Mouse (Mus musculus) MEL (cell line): ENCODE measurements around the gene 4430402I18Rik. TPM values are rescaled to one million over a fixed set of nuclear protein-coding genes. Genes with fewer than 3 reads are reported as not detected.

Experiments
- DNase-seq: peaks from one replicate; pipeline ENCODE4 v3.0.0; 2011; ENCODE audit warnings: low read depth, low spot score
- H3K27ac ChIP-seq: 2 replicates; pipeline ENCODE4 v1.5.1; 2012; ENCODE audit warnings: low read depth, mild to moderate bottlenecking, control low read depth, low read length, moderate library complexity; ENCODE audit not compliant: control insufficient read depth
- H3K27me3 ChIP-seq, 2 experiments: fragments of 150-350 bp in 1 of 2; sonication (generic) in 1 of 2; 2 replicates each; pipeline ENCODE4 v1.6.1; 2012; ENCODE audit warnings: low read length in 2 of 2, mild to moderate bottlenecking in 2 of 2, improper control_type of control experiment in 1 of 2, moderate library complexity in 1 of 2; ENCODE audit not compliant: insufficient read depth in 2 of 2, control insufficient read depth in 1 of 2
- H3K36me3 ChIP-seq, 2 experiments: 2 replicates each; pipeline ENCODE4 v1.6.1; 2012 to 2014; ENCODE audit warnings: low read length in 2 of 2, improper control_type of control experiment in 1 of 2, inconsistent platforms in 1 of 2, mild to moderate bottlenecking in 1 of 2; ENCODE audit not compliant: insufficient read depth in 2 of 2, control insufficient read depth in 1 of 2
- H3K4me1 ChIP-seq, 2 experiments: fragments of 150-350 bp in 1 of 2; sonication (generic) in 1 of 2; 2 replicates each; pipeline ENCODE4 v1.6.1; 2012; ENCODE audit warnings: low read length in 2 of 2, improper control_type of control experiment in 1 of 2, mild to moderate bottlenecking in 1 of 2; ENCODE audit not compliant: insufficient read depth in 2 of 2, control insufficient read depth in 1 of 2
- H3K4me3 ChIP-seq, 2 experiments: fragments of 150-350 bp in 1 of 2; sonication (generic) in 1 of 2; 2 replicates each; pipeline ENCODE4 v1.5.1; 2012; ENCODE audit warnings: low read depth in 2 of 2, low read length in 2 of 2, mild to moderate bottlenecking in 2 of 2, moderate library complexity in 2 of 2, control low read depth in 1 of 2, improper control_type of control experiment in 1 of 2; ENCODE audit not compliant: control insufficient read depth in 1 of 2, insufficient read depth in 1 of 2
- H3K79me2 ChIP-seq: 2 replicates; pipeline ENCODE4 v1.6.1; 2012; ENCODE audit warnings: mild to moderate bottlenecking, low read length, moderate library complexity; ENCODE audit not compliant: control insufficient read depth, poor library complexity, insufficient read depth
- H3K9ac ChIP-seq: 2 replicates; pipeline ENCODE4 v1.6.1; 2012; ENCODE audit warnings: low read depth, mild to moderate bottlenecking, control low read depth, low read length, moderate library complexity; ENCODE audit not compliant: control insufficient read depth, poor library complexity, severe bottlenecking
- H3K9me3 ChIP-seq: fragments of 150-350 bp; sonication (generic); replicated peaks from 2 replicates; pipeline ENCODE4 v1.6.1; 2012; ENCODE audit warnings: mild to moderate bottlenecking, low read length, improper control_type of control experiment, moderate library complexity; ENCODE audit not compliant: insufficient read depth
- BHLHE40 ChIP-seq: IDR thresholded peaks from 2 replicates; pipeline ENCODE4 v1.6.1; 2012; ENCODE audit warnings: low read depth, mild to moderate bottlenecking, inconsistent platforms, low read length, improper control_type of control experiment, borderline replicate concordance
- CHD1 ChIP-seq: IDR thresholded peaks from 2 replicates; pipeline ENCODE4 v1.6.1; 2012; ENCODE audit warnings: low read depth, mild to moderate bottlenecking, inconsistent platforms, low read length, improper control_type of control experiment
- CTCF ChIP-seq, 3 experiments: IDR thresholded peaks in 2 of 3; conservative IDR thresholded peaks in 1 of 3; 2 replicates each; pipeline ENCODE4 v1.5.1; 2011 to 2012; ENCODE audit warnings: low read length in 3 of 3, low read depth in 2 of 3, mild to moderate bottlenecking in 2 of 3, improper control_type of control experiment in 1 of 3, inconsistent platforms in 1 of 3, mixed read lengths in 1 of 3, moderate library complexity in 1 of 3; ENCODE audit not compliant: control insufficient read depth in 1 of 3, insufficient read depth in 1 of 3, poor library complexity in 1 of 3, severe bottlenecking in 1 of 3
- E2F4 ChIP-seq: IDR thresholded peaks from 2 replicates; pipeline ENCODE4 v1.6.1; 2011; ENCODE audit warnings: low read depth, low read length, improper control_type of control experiment, borderline replicate concordance
- EP300 ChIP-seq, 2 experiments: IDR thresholded peaks; 2 replicates each; pipeline ENCODE4 v1.6.1; 2011; ENCODE audit warnings: improper control_type of control experiment in 2 of 2, low read length in 2 of 2, low read depth in 1 of 2, mild to moderate bottlenecking in 1 of 2
- ETS1 ChIP-seq: IDR thresholded peaks from 2 replicates; pipeline ENCODE4 v1.6.1; 2012; ENCODE audit warnings: low read depth, mild to moderate bottlenecking, inconsistent platforms, low read length, improper control_type of control experiment, moderate library complexity
- KAT2A ChIP-seq: conservative IDR thresholded peaks from 2 replicates; pipeline ENCODE4 v1.6.1; 2012; ENCODE audit warnings: low read depth, low read length, improper control_type of control experiment, inconsistent platforms
- MAFK ChIP-seq: IDR thresholded peaks from 2 replicates; pipeline ENCODE4 v1.6.1; 2011; ENCODE audit warnings: low read depth, mild to moderate bottlenecking, low read length, improper control_type of control experiment, borderline replicate concordance
- MAX ChIP-seq: IDR thresholded peaks from 2 replicates; pipeline ENCODE4 v1.6.1; 2011; ENCODE audit warnings: low read length, improper control_type of control experiment
- MAZ ChIP-seq: IDR thresholded peaks from 2 replicates; pipeline ENCODE4 v1.6.1; 2012; ENCODE audit warnings: low read depth, mild to moderate bottlenecking, inconsistent platforms, low read length, improper control_type of control experiment
- MEF2A ChIP-seq: IDR thresholded peaks from 2 replicates; pipeline ENCODE4 v1.6.1; 2014; ENCODE audit warnings: low read depth, mild to moderate bottlenecking, inconsistent platforms, low read length, improper control_type of control experiment; ENCODE audit not compliant: poor library complexity, insufficient replicate concordance, severe bottlenecking; ENCODE audit errors: extremely low read depth
- MXI1 ChIP-seq: IDR thresholded peaks from 2 replicates; pipeline ENCODE4 v1.6.1; 2011; ENCODE audit warnings: mild to moderate bottlenecking, low read depth, low read length, improper control_type of control experiment
- MYC ChIP-seq: IDR thresholded peaks from 2 replicates; pipeline ENCODE4 v1.6.1; 2011; ENCODE audit warnings: low read depth, mild to moderate bottlenecking, low read length, improper control_type of control experiment, moderate library complexity
- NELFE ChIP-seq: IDR thresholded peaks from 2 replicates; pipeline ENCODE4 v1.6.1; 2011; ENCODE audit warnings: low read depth, low read length, improper control_type of control experiment
- POLR2AphosphoS2 ChIP-seq: IDR thresholded peaks from 2 replicates; pipeline ENCODE4 v1.6.1; 2011; ENCODE audit warnings: low read length, improper control_type of control experiment
- SMC3 ChIP-seq: IDR thresholded peaks from 2 replicates; pipeline ENCODE4 v1.6.1; 2011; ENCODE audit warnings: low read depth, low read length, improper control_type of control experiment
- TAL1 ChIP-seq: IDR thresholded peaks from 2 replicates; pipeline ENCODE4 v1.6.1; 2012; ENCODE audit warnings: mild to moderate bottlenecking, inconsistent platforms, low read length, moderate library complexity, mixed read lengths
- TBP ChIP-seq: IDR thresholded peaks from 2 replicates; pipeline ENCODE4 v1.8.0; 2011; ENCODE audit warnings: low read depth, low read length, improper control_type of control experiment
- TCF12 ChIP-seq: IDR thresholded peaks from 2 replicates; pipeline ENCODE4 v1.6.1; 2014; ENCODE audit warnings: low read depth, mild to moderate bottlenecking, inconsistent platforms, low read length, improper control_type of control experiment, moderate library complexity
- UBTF ChIP-seq: IDR thresholded peaks from 2 replicates; pipeline ENCODE4 v1.6.1; 2012; ENCODE audit warnings: low read depth, mild to moderate bottlenecking, inconsistent platforms, low read length, improper control_type of control experiment, moderate library complexity, borderline replicate concordance; ENCODE audit not compliant: insufficient read depth
- ZC3H11A ChIP-seq: IDR thresholded peaks from 2 replicates; pipeline ENCODE4 v1.6.1; 2012; ENCODE audit warnings: low read depth, mild to moderate bottlenecking, inconsistent platforms, low read length, improper control_type of control experiment
- ZMIZ1 ChIP-seq: IDR thresholded peaks from 2 replicates; pipeline ENCODE4 v1.6.1; 2012; ENCODE audit warnings: low read depth, mild to moderate bottlenecking, inconsistent platforms, low read length, improper control_type of control experiment, moderate library complexity
- polyA plus RNA-seq, 2 experiments: library from polyadenylated mRNA; stranded (reverse) in 1 of 2; unstranded in 1 of 2; fragments of >175 nt in 1 of 2; fragments of >200 nt in 1 of 2; gene quantifications; 2 replicates each; pipeline versions ENCODE4 v1.2.1 to v1.2.4; 2012; ENCODE audit warnings: low replicate concordance in 2 of 2, low read depth in 1 of 2; ENCODE audit not compliant: insufficient read length in 2 of 2, insufficient read depth in 1 of 2, missing spikeins in 1 of 2
- total RNA-seq: library from RNA; depleted of rRNA; stranded (reverse); fragments of 300-350 nt; gene quantifications from 2 replicates; pipeline ENCODE4 v1.2.3, GENCODE M21; 2012

The 4430402I18Rik gene
- total and polyA plus RNA-seq, 3 experiments, result not detected

DNA sequence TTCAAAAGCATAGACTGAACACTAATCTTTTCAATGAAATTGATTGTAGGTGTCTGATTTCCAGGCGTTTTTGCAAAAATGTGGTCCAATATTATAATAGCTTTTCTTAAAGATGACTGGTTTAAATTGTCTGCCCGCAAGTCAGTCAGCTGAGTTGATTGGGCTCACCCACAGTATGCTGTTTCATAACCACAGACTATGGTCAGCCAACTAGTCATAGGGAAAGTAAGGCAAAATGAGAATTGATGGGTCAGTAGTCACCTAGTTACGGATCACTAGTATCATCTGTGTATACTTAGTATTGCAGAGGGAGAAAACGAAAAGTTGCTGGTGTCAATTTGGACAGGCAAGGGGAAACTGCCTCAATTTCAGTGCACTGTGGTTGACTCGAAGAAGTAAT lies 23.8 kb upstream of the 4430402I18Rik start:
- Histone ChIP-seq H3K36me3 (peaks cover 5 to 13% of the 10 kb centered on the region in 2 experiments), H3K9ac (peak overlapping the region; percentile 85), H3K27me3 (no peaks in the 10 kb centered on the region), H3K4me1 (peaks cover 4 to 17% of the 10 kb centered on the region in 2 experiments), H3K27ac (no peak overlapping the region), H3K9me3 (no peaks in the 10 kb centered on the region), H3K79me2 (peaks cover 25% of the 10 kb centered on the region), H3K4me3 (peak overlapping the region; percentile 69 to 96)
- TF ChIP-seq TCF12, result no peak
- TF ChIP-seq MAX, result no peak
- TF ChIP-seq ZMIZ1, result no peak
- TF ChIP-seq MEF2A, result no peak
- no peak for TF ChIP-seq UBTF
- TF ChIP-seq ZC3H11A, result no peak
- no peak for TF ChIP-seq KAT2A
- no peak for TF ChIP-seq MXI1
- TF ChIP-seq TBP, result no peak
- no peak for TF ChIP-seq ETS1
- TF ChIP-seq POLR2AphosphoS2, result no peak
- no peak for TF ChIP-seq TAL1
- TF ChIP-seq EP300 (IDR thresholded peaks at IDR 0.05; ENCODE audit: low read depth in 1 of 2, low read length in 2 of 2), result no peak
- no peak for TF ChIP-seq MAZ
- no peak for TF ChIP-seq SMC3
- no peak for TF ChIP-seq CTCF (IDR thresholded peaks at IDR 0.05 in 2 of 3, conservative IDR thresholded peaks at IDR 0.05 in 1 of 3; ENCODE audit: control insufficient read depth in 1 of 3, insufficient read depth in 1 of 3, low read depth in 2 of 3, low read length in 3 of 3, poor library complexity in 1 of 3, severe bottlenecking in 1 of 3)
- no peak for TF ChIP-seq E2F4
- no peak for TF ChIP-seq CHD1
- no peak for TF ChIP-seq NELFE
- peak; percentile 19 for DNase-seq

DNA sequence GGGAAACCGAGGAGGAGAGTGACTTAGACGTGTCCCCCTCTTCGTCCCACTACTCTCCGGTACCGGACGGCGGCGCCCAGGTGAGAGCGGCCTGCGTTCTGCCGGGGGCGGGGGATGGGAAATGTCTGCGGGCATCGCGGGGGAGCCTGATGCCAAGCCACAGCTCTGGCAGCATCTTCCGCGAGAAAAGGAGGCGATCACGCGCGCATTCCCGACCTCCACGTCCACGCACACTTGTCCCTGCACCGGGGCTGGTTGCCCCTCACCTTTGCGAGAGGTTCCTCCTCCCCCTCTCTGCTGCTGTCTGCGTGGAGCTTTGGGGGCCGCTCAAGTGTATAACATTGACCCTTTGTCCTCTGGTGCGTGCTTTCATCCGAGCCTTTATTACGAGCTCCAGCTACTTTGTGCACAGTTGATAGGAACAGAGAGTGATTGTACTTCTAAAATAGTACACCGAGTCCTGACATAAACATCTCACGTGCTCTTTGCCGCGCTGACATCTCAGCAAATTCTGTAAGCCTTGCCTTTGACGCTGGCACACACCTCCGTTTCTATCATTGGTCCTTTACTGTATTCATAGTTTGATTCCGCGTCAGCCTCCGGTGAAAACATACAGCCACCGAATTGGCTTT lies 23.1 kb upstream of the 4430402I18Rik start:
- peaks cover 5 to 13% of the 10 kb centered on the region in 2 experiments for H3K36me3 ChIP-seq
- H3K9ac ChIP-seq, result peak overlapping the region; percentile 85
- TF ChIP-seq TBP (no peak), EP300 (IDR thresholded peaks at IDR 0.05; ENCODE audit: low read depth in 1 of 2, low read length in 2 of 2) (no peak), MAX (peak; percentile 94), KAT2A (no peak), BHLHE40 (peak; percentile 77), MAFK (no peak), MAZ (no peak), MYC (peak; percentile 28; the same call in 1 of the 2 replicates), ETS1 (no peak), MXI1 (peak; percentile 88), TAL1 (no peak), TCF12 (no peak), UBTF (no peak)
- peaks cover 25% of the 10 kb centered on the region for H3K79me2 ChIP-seq
- H3K4me1 ChIP-seq, result peaks cover 4 to 17% of the 10 kb centered on the region in 2 experiments
- peak overlapping the region; percentile 69 to 96 for H3K4me3 ChIP-seq
- H3K27me3 ChIP-seq, result no peaks in the 10 kb centered on the region
- peak; percentile 75 for DNase-seq
- no peaks in the 10 kb centered on the region for H3K9me3 ChIP-seq
- peak overlapping the region; percentile 51 for H3K27ac ChIP-seq
